Mouse (Mus musculus): ENCODE results near the gene Mdc1. TPM values are rescaled to one million over a fixed set of nuclear protein-coding genes. Genes with fewer than 3 reads are reported as not detected.
A peak's percentile ranks its signal among the peaks of the same experiment; 100 is the strongest.

Gene Mdc1
- polyA plus RNA-seq, 1 experiment from 2014 or later, result 7.2 TPM

DNA sequence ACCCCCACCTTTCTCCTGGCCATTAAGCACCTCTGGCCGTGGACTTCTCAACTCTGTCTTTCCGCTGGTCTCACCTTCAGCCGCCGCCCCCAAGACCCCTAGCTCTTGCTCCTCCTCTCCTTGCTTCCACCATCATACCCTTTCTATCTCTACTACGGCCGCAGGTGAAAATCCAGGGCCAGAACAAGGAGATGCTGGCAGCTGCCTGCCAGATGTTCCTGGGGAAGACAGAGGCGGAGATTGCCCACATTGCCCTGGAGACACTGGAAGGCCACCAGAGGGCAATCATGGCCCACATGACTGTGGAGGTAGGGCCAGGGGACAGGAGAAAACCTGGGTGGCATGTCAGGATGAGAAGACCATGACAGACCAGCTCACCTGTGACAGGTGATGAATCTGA is 16.9 kb upstream of the Mdc1 start:
- peaks cover 42% of the 10 kb centered on the region for H3K36me3 ChIP-seq
- H3K4me2 ChIP-seq, result peak overlapping the region; percentile 88
- H3K4me1 ChIP-seq (replicated peaks), result peaks cover 35% of the 10 kb centered on the region
- 61% methylated on average over 7 of the region's 7 CpGs for WGBS
- ATAC-seq (ENCODE audit: low read depth), result no peak
- peak overlapping the region; percentile 65 for H3K4me3 ChIP-seq
- H3K9me3 ChIP-seq, result no peaks in the 10 kb centered on the region
- H3K27me3 ChIP-seq, result peaks cover 15% of the 10 kb centered on the region
- H3K27ac ChIP-seq (replicated peaks), result no peak overlapping the region
- peak overlapping the region; percentile 80 for H3K9ac ChIP-seq

DNA sequence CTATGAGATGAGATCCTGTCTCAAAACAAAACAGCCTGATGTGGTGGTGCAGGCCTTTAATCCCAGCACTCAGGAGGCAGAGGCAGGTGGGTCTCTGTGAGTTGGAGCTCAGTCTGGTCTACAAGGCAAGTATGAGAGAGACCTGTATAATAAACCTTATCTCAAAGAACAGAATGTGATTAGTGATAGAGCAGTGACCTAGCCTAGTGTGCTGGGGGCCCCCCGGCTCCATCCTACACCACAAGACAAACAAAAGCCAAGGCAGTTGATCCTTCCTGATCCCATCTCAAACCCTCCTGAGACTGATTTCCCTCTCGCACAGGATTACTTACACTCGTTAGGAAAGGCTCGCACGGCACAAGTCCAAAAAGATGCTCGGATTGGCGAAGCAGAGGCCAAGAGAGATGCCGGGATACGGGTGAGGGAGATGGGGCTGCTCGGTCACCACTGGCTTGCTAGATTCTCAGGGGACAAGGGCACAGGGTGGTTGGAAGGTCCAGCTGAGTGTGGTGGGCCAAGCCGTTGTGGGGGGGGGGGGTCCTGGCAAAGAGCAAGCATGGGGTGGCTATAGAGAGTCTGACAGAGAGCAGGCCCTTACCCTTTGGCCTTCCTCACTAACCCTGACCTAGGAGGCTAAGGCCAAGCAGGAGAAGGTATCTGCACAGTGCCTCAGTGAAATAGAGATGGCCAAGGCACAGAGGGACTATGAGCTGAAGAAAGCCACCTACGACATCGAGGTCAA is 16.0 kb upstream of the Mdc1 start:
- Histone ChIP-seq H3K27ac (replicated peaks) (no peak overlapping the region), H3K9me3 (no peaks in the 10 kb centered on the region), H3K27me3 (peaks cover 7% of the 10 kb centered on the region), H3K4me3 (no peak overlapping the region), H3K4me2 (no peak overlapping the region), H3K4me1 (replicated peaks) (peaks cover 43% of the 10 kb centered on the region), H3K36me3 (peaks cover 42% of the 10 kb centered on the region), H3K9ac (no peak overlapping the region)
- WGBS, result 95% methylated on average over 13 of the region's 13 CpGs
- no peak for ATAC-seq (ENCODE audit: low read depth)

DNA sequence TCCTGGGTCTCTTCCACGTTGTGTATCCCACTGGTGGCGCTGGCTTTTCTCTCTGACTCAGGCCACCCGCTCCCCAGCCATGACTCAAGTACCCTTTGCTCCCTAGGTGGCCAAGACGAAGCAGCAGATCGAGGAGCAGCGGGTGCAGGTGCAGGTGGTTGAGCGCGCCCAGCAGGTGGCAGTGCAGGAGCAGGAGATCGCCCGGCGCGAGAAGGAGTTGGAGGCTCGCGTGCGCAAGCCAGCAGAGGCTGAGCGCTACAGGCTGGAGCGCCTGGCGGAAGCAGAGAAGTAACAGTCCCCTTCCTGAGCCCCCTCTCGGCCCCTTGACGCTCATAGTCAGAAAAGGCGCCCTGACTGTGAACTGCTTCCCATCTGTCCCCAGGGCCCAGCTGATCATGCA is 11.6 kb upstream of the Mdc1 start:
- Histone ChIP-seq H3K27me3 (no peaks in the 10 kb centered on the region), H3K4me1 (replicated peaks) (peaks cover 34% of the 10 kb centered on the region), H3K4me3 (0 out of 2 replicates have a peak overlapping the region, but pooled peaks have one; percentile 12), H3K4me2 (no peak overlapping the region), H3K27ac (replicated peaks) (0 out of 2 replicates have a peak overlapping the region, but pooled peaks have one; percentile 23), H3K36me3 (peaks cover 81% of the 10 kb centered on the region), H3K9ac (peak overlapping the region; percentile 55; the same call in 1 of the 2 replicates), H3K9me3 (no peaks in the 10 kb centered on the region)
- ATAC-seq (ENCODE audit: low read depth), result peak; percentile 30
- 2% methylated on average over 21 of the region's 21 CpGs for WGBS

DNA sequence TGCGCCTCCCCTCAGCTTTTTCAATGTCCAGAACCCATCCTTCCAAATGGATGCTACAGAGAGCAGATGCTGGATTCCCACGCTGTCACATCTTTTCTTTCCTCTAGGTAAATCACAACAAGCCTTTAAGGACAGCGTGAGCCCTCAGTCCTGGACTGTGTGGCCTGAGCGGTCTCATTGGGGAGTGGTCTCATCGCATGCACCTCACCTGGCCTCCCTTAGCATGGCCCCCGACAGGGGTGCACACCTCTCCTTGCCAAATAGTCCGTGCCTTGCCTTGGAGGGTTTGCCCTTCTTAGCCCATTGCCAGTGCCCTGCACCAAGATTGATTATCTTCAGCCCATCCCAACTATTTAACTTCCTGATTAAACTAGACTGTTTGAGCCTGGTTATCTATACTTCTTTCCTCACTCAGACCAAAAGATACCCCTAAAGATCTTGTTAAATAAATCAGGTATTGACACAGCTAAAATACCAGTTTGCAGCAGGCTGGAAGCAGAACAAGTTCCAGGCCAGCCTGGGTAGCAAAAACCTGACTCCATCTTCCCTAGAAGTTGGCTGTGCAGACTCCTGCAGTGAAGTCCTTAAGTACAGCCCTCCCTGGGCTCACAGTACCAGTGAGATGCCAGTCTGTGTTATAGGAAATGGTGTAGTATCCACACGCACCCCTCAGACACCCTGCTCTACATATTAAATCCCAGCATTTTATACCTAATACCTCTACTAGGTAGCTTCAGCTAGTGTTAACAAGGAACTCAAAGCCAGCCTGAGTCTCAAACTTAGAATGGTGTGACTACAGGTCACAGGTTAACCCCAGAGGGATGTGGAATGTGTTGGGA is 8.7 kb upstream of the Mdc1 start:
- WGBS, result 59% methylated on average over 8 of the region's 8 CpGs
- no peaks in the 10 kb centered on the region for H3K9me3 ChIP-seq
- ATAC-seq (ENCODE audit: low read depth), result no peak
- no peak overlapping the region for H3K27ac ChIP-seq (replicated peaks)
- no peak overlapping the region for H3K9ac ChIP-seq
- peaks cover 53% of the 10 kb centered on the region for H3K4me1 ChIP-seq (replicated peaks)
- H3K4me3 ChIP-seq, result no peak overlapping the region
- no peak overlapping the region for H3K4me2 ChIP-seq
- H3K27me3 ChIP-seq, result no peaks in the 10 kb centered on the region
- peaks cover 74% of the 10 kb centered on the region for H3K36me3 ChIP-seq

DNA sequence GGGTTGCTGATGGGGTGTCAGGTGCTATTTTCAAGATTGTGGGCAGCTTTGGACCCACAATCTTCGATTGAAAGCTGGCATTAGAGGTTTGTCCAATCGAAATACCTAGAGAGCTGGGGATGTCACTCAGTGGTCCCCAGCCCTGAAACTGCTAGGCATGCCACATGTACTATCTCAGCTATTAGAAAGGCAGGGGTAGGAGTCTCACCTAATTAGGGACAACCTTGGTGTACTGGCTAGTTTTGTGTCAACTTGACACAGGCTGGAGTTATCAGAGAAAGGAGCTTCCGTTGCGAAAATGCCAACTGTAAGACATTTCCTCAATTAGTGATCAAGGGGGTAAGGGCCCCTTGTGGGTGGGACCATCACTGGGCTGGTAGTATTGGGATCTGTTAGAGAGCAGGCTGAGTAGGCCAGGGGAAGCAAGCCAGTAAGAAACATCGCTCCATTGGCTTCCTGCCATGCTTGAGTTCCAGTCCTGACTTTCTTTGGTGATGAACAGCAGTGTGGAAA is 8.0 kb upstream of the Mdc1 start:
- Histone ChIP-seq H3K9ac (peak overlapping the region; percentile 100; the same call in 1 of the 2 replicates), H3K27ac (replicated peaks) (no peak overlapping the region), H3K4me1 (replicated peaks) (peaks cover 53% of the 10 kb centered on the region), H3K4me2 (peak overlapping the region; percentile 93; the same call in 1 of the 2 replicates), H3K27me3 (no peaks in the 10 kb centered on the region), H3K36me3 (peaks cover 67% of the 10 kb centered on the region), H3K4me3 (no peak overlapping the region), H3K9me3 (no peaks in the 10 kb centered on the region)
- 20% methylated on average over 5 of the region's 5 CpGs for WGBS
- no peak for ATAC-seq (ENCODE audit: low read depth)

DNA sequence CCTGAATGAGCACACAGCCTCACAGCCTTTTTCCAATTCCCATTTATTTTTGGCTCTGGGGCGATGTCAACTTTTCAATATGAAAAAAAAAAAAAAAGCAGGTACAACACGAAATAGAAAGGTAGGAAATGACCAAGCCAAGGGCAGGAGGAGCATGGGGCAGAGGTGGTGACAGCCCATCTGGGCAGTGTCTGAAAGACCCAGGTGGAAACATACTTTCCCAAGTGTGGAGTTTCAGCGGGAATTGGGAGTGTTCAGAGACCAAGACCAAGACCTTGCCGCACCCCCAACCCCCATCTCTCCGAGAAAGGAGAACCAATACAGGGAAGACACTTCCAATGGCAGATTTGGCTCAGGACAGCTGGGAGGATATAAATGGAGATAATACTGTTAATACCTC is 7.4 kb upstream of the Mdc1 start:
- 56% methylated on average over 5 of the region's 5 CpGs for WGBS
- Histone ChIP-seq H3K4me3 (peak overlapping the region; percentile 98; the same call in 1 of the 2 replicates), H3K4me1 (replicated peaks) (peaks cover 55% of the 10 kb centered on the region)

DNA sequence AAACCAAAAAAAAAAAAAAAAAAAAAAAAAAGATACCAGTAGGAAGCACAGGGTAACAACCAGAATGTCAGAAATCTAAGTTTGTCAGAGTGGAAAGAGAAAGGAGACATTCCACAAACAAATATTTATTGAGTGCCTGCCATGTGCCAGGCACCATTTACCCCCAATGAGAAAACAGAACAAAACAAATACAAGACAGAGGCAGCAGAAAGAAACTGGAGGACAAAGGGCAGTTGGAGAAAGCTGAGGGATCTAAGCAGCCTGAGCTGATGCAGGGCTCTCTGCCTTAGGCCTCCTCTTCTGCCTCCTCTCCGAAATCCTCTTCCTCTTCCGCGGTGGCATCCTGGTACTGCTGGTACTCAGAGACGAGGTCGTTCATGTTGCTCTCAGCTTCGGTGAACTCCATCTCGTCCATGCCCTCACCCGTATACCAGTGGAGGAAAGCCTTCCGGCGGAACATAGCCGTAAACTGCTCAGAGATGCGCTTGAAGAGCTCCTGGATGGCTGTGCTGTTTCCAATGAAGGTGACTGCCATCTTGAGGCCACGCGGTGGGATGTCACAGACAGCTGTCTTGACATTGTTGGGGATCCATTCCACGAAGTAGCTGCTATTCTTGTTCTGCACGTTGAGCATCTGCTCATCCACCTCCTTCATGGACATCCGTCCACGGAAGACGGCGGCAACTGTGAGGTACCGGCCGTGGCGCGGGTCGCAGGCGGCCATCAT is 6.5 kb upstream of the Mdc1 start:
- 73% methylated on average over 26 of the region's 26 CpGs for WGBS
- H3K36me3 ChIP-seq, result peaks cover 63% of the 10 kb centered on the region
- peak overlapping the region; percentile 98 for H3K4me3 ChIP-seq
- peaks cover 58% of the 10 kb centered on the region for H3K4me1 ChIP-seq (replicated peaks)
- H3K9me3 ChIP-seq, result no peaks in the 10 kb centered on the region
- peak overlapping the region; percentile 100 for H3K9ac ChIP-seq
- peak overlapping the region; percentile 93 for H3K4me2 ChIP-seq
- no peaks in the 10 kb centered on the region for H3K27me3 ChIP-seq
- H3K27ac ChIP-seq (replicated peaks), result no peak overlapping the region
- ATAC-seq (ENCODE audit: low read depth), result no peak

More for the DNA sequence above, 7.4 kb upstream of the Mdc1 start:
- Histone ChIP-seq H3K27me3 (no peaks in the 10 kb centered on the region), H3K36me3 (peaks cover 63% of the 10 kb centered on the region), H3K9me3 (no peaks in the 10 kb centered on the region), H3K27ac (replicated peaks) (no peak overlapping the region), H3K4me2 (peak overlapping the region; percentile 93), H3K9ac (peak overlapping the region; percentile 100)
- no peak for ATAC-seq (ENCODE audit: low read depth)

DNA sequence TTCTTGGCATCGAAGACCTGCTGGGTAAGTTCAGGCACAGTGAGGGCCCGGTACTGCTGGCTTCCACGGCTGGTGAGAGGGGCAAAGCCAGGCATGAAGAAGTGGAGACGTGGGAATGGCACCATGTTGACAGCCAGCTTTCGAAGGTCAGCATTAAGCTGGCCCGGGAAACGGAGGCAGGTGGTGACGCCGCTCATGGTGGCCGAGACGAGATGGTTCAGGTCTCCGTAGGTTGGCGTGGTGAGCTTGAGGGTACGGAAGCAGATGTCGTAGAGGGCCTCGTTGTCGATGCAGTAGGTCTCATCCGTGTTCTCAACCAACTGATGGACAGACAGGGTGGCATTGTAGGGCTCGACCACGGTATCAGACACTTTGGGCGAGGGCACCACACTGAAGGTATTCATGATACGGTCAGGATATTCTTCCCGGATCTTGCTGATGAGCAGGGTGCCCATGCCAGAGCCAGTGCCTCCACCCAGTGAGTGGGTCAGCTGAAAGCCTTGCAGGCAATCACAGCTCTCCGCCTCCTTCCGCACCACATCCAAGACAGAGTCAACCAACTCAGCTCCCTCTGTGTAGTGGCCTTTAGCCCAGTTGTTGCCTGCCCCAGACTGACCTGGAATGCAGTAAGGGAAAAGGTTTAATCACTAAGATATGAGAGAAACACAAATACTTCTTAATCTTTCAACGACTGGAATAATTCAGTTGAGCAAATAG is 5.7 kb upstream of the Mdc1 start:
- peak overlapping the region; percentile 93 for H3K4me2 ChIP-seq
- H3K36me3 ChIP-seq, result peaks cover 60% of the 10 kb centered on the region
- peaks cover 54% of the 10 kb centered on the region for H3K4me1 ChIP-seq (replicated peaks)
- H3K9ac ChIP-seq, result peak overlapping the region; percentile 100
- 0 out of 2 replicates have a peak overlapping the region, but pooled peaks have one; percentile 1 for H3K27ac ChIP-seq (replicated peaks)
- peak overlapping the region; percentile 98 for H3K4me3 ChIP-seq
- 76% methylated on average over 26 of the region's 26 CpGs for WGBS
- no peaks in the 10 kb centered on the region for H3K9me3 ChIP-seq
- ATAC-seq (ENCODE audit: low read depth), result no peak
- H3K27me3 ChIP-seq, result no peaks in the 10 kb centered on the region

DNA sequence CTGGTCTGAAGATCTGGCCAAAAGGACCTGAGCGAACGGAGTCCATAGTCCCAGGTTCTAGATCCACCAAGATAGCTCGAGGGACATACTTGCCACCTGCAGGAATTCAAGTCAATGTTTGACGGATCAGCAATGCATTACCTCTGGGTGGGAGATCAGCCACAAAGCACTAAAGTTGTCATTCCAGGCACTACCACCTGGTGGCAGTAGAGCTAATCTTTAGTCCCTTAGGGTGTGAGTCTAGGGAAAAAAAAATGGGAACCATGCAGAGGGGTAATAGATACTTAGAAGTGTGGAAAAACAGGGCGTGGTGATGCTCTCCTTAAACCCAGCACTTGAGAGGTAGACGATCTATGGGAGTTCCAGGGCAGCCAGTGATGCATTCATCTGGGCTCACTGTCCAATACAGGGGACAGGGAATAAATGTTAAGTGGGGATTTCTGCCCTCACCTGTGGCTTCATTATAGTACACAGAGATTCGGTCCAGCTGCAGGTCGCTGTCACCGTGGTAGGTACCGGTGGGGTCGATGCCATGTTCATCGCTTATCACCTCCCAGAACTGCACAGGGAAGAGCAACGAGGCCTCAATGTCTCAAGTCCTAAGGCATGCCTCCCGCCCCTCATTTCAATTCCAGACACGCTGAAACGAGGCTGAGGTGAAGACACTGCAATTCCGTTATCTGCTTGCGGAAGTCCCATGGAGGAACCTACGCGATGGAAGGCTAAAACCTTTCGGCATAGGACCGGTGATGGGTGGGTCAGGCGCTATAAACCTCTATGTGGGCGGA is 4.9 kb upstream of the Mdc1 start:
- 7% methylated on average over 24 of the region's 24 CpGs for WGBS
- Histone ChIP-seq H3K36me3 (peaks cover 53% of the 10 kb centered on the region), H3K4me1 (replicated peaks) (peaks cover 54% of the 10 kb centered on the region), H3K27ac (replicated peaks) (peak overlapping the region; percentile 99), H3K9me3 (no peaks in the 10 kb centered on the region), H3K9ac (peak overlapping the region; percentile 100), H3K4me2 (peak overlapping the region; percentile 93), H3K4me3 (peak overlapping the region; percentile 98), H3K27me3 (no peaks in the 10 kb centered on the region)
- ATAC-seq (ENCODE audit: low read depth), result peak; percentile 0; the same call in 1 of the 2 replicates

DNA sequence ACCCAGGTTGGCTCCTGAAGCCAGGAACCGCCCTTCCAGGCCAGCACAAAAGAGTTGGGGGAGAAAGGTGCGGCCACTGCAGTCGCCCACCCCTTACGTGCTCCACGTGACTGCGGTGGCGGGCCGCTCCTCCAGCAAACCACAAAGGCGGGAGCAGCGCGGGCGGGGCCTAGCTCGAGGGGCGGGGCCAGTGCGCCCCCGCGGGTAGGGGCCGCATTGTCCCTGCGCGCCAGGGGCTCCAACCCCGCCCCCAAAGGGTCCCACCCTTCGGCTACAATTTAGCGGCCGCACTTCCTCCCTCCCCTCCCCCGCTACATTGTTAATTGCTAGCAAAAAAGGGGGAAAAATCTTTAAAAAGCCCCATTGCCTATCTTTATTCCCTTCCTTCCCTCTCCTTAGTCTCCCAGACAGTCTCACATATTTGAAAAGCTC is 4.3 kb upstream of the Mdc1 start:
- Histone ChIP-seq H3K27ac (replicated peaks) (peak overlapping the region; percentile 99), H3K4me2 (peak overlapping the region; percentile 93), H3K4me1 (replicated peaks) (peaks cover 57% of the 10 kb centered on the region), H3K27me3 (no peaks in the 10 kb centered on the region), H3K36me3 (peaks cover 46% of the 10 kb centered on the region), H3K9me3 (no peaks in the 10 kb centered on the region), H3K4me3 (peak overlapping the region; percentile 98), H3K9ac (peak overlapping the region; percentile 100)
- WGBS, result 0% methylated on average over 25 of the region's 25 CpGs
- ATAC-seq (ENCODE audit: low read depth), result peak; percentile 16

All from neural tube, embryonic 13.5 days (tissue).